ENCODE assay signal across 8 mouse cellular contexts in the genomic region with DNA sequence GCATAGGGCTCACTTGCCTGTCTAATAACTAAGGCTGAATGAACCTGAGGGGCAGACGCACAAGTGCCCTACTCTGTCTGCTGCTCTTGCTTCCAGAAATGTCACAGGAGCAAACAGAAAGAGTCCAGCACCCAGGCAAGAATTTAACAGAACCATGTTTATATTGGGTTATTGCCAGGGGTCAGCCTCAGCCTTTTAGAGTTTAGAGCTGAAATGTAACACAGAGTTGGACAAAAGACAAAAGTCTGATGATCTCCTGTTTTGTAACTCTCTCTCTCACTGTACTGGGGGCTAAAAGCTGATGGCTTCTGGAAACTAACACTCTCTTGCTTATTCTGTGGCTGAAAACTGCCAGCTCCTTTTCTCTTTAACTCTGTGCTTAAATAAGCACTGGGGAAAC.
DNase-seq lines count a peak whose midpoint lies in the region; ATAC-seq and TF ChIP-seq lines count a peak whose summit lies in the region.

No protein-coding gene starts in this region.

- no peak for TF ChIP-seq CTCF in brain, embryonic 14.5 days (IDR thresholded peaks at IDR 0.05; ENCODE audit: borderline replicate concordance, extremely low read depth, insufficient read depth, insufficient read length)

- no peak for ATAC-seq in cerebellum, adult (ENCODE audit: insufficient number of reproducible peaks, low FRiP score, low TSS enrichment)

- peak; percentile 23 to 32 for DNase-seq in heart, adult 9 months (ENCODE audit: low spot score in 2 of 2)
- no peak for DNase-seq in heart, postnatal 25 days (ENCODE audit: low spot score)
- peak; percentile 31 for DNase-seq in brain, embryonic 14.5 days (ENCODE audit: low read depth)
- peak; percentile 76 for DNase-seq in kidney, adult 9 months
- peak; percentile 83 for DNase-seq in lung, postnatal 10 days
- no peak for DNase-seq in MN1 (ENCODE audit: low spot score)
- DNase-seq in embryo, embryonic 10 days (ENCODE audit: low spot score): no peak

- no peak for TF ChIP-seq POLR2A in brain, embryonic 14.5 days (IDR thresholded peaks at IDR 0.05; ENCODE audit: borderline replicate concordance, extremely low read depth, insufficient read depth, insufficient read length, poor library complexity, severe bottlenecking)

- intact Hi-C loops in heart, postnatal 25 days (cut with DNase I): no loop called here

Comparison
In these comparisons a context has a peak if more than half of its experiments do, and no peak if none do; other contexts are left out.
1. DNase-seq: peak in heart, adult 9 months (2 of 2), brain, embryonic 14.5 days (single experiment), kidney, adult 9 months (single experiment) and lung, postnatal 10 days (single experiment); none in heart, postnatal 25 days (single experiment), MN1 (single experiment) and embryo, embryonic 10 days (single experiment).